Mouse (Mus musculus) lung, postnatal 14 days (tissue): ENCODE data around the gene Ntf5.
A peak's percentile ranks its signal among the peaks of the same experiment; 100 is the strongest.

ENCODE experiments used
- DNase-seq: peaks from one replicate; pipeline ENCODE4 v3.0.0; 2021

Ntf5 gene

DNA sequence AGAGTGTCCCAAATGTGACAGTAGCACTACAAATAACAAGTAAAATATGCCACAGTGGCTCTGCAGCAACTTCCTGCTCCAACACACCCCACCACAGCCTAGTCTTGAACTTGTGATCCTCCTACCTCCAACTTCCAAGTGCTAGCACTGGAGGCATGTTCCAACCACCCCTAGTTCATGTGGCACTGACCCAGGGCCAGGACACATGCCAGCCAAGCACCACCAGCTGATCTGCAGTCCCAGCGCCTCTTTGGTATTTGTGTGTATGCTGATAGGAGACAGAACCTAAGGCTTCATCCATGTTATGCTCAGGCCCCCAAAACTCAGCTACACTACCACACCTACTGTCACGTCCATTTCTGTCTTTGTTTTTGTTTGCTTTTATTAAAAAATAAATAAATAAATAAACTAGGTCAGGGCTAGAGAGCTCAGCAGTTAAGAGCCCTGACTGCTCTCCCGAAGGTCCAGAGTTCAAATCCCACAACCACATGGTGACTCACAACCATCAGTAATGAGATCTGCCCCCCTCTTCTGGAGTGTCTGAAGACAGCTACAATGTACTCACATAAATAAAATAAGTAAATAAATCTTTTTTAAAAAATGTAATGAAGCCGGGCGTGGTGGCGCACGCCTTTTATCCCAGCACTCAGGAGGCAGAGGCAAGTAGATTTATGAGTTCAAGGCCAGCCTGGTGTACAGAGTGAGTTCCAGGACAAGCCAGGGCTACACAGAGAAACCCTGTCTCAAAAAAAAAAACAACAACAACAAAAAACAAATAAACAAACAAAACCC, 50.7 kb downstream of the Ntf5 start:
- no peak for DNase-seq

DNA sequence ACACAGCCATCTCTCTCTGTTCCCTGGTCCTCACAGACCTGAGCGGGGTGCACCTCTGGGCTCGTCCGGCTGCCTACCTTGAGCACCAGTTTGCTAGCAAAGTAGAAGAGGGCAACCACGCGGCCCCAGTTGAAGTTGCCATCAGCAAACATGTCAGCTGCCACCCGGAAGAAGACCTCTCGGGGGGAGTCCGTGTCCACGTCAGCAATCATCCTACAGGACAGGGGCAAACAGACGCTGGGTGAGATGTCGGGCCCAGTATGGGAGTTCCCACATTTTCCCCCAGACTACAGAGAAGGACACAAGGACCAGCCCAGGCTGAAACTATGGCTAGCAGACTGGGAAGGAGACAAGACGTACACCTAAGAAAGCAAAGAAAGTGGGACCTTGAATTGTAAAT, 51.6 kb downstream of the Ntf5 start:
- no peak for DNase-seq

DNA sequence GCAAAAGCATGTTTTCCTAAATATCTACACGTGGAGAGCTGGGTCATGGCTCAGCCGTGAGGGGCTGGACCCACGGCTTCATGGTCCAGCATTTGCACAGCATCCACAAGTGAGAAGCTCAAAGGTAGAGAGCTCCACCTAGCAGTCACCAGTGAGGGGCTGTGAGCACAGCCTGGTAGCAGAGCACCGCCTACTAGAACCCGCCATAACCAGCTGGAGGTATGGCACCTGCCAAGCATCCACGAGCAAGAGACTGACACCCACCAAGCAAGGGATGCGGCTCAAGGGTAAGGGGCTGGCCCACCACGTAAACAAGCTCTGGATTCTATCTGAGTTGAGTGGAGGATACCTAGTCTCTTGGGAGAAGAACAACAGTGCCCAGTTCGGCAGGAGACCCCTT, 52.1 kb downstream of the Ntf5 start:
- no peak for DNase-seq

DNA sequence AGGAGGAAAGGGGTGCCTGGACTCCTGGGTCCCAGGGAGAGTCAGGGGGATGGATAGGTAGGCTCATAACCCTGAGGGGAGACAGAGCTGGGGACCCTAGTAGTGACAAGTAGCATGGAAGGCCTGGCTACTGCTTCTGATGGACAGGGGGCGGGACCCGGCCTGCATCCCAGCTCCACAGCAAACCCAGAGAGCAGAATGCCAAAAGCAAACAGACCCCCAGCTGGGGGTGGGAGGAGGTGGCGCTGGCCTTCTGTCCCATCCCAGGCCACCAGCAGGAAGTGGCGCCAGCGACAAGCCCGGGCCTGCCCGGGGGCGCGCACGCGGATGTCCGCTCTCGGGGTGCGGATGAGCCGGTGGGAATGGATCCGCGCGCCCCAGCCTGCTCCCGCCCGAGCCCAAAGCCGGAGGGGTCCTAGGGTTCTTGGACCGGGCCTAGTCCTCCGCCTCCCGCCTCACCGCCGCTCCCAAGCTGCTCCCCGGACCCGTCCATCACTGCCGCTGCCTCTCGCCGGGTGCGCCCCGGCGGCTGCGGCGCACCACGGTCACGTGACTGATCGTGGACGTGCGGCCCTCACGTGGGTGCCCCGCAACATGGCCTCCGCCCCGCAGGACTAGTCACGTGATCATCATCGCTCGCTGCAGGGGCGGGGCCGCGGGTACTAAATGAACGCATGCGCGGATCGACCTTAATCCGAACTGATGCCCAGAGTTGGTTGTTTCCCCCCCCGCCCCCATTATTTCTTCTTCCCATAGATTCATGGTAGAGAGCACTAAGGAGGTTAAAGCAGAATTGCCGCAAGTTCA, 53.0 kb downstream of the Ntf5 start, which contains the start of gene Bax:
TSS of gene Bax (minus strand) at position 616 of the 807 bp plus-strand sequence.
- peak; percentile 96 for DNase-seq
